Mouse (Mus musculus): Measurements from ENCODE around the gene Mef2c. TPM values are rescaled to one million over a fixed set of nuclear protein-coding genes. Genes with fewer than 3 reads are reported as not detected.

Mef2c gene
- polyA plus RNA-seq, 1 experiment = 4.2 TPM

GRCm38 (mm10) chr13:83582564-83582963 lies 78.7 kb downstream of the Mef2c start:
- H3K27me3 ChIP-seq (ENCODE audit: control insufficient read depth, insufficient read depth, low read length) = no peaks in the 10 kb centered on the region
- no peaks in the 10 kb centered on the region for H3K4me1 ChIP-seq (ENCODE audit: control insufficient read depth, insufficient read depth, low read length)
- H3K36me3 ChIP-seq (ENCODE audit: control insufficient read depth, insufficient read depth, low read length) = no peaks in the 10 kb centered on the region
- no peak overlapping the region for H3K4me3 ChIP-seq (ENCODE audit: control insufficient read depth, low read depth, low read length)
- TF ChIP-seq POLR2A (IDR thresholded peaks at IDR 0.05; ENCODE audit: control insufficient read depth, low read depth, low read length) (no peak), CTCF (IDR thresholded peaks at IDR 0.05; ENCODE audit: control insufficient read depth, insufficient read depth, insufficient replicate concordance, low read depth, low read length) (no peak)
- no peak overlapping the region for H3K27ac ChIP-seq (ENCODE audit: control insufficient read depth, insufficient read depth, low read depth, low read length)

- Histone ChIP-seq H3K36me3 (ENCODE audit: control insufficient read depth, insufficient read depth, low read length) (no peaks in the 10 kb centered on the region), H3K4me3 (ENCODE audit: control insufficient read depth, low read depth, low read length) (no peak overlapping the region), H3K4me1 (ENCODE audit: control insufficient read depth, insufficient read depth, low read length) (no peaks in the 10 kb centered on the region), H3K27ac (ENCODE audit: control insufficient read depth, insufficient read depth, low read depth, low read length) (no peak overlapping the region), H3K27me3 (ENCODE audit: control insufficient read depth, insufficient read depth, low read length) (no peaks in the 10 kb centered on the region)
- no peak for TF ChIP-seq POLR2A (IDR thresholded peaks at IDR 0.05; ENCODE audit: control insufficient read depth, low read depth, low read length)
These were observed 80.0 kb downstream of the Mef2c start for GRCm38 (mm10) chr13:83583881-83584280.

- no peak overlapping the region for H3K4me3 ChIP-seq (ENCODE audit: control insufficient read depth, low read depth, low read length)
- TF ChIP-seq POLR2A (IDR thresholded peaks at IDR 0.05; ENCODE audit: control insufficient read depth, low read depth, low read length) = no peak
- no peak for TF ChIP-seq CTCF (IDR thresholded peaks at IDR 0.05; ENCODE audit: control insufficient read depth, insufficient read depth, insufficient replicate concordance, low read depth, low read length)
- H3K27me3 ChIP-seq (ENCODE audit: control insufficient read depth, insufficient read depth, low read length) = no peaks in the 10 kb centered on the region
- H3K27ac ChIP-seq (ENCODE audit: control insufficient read depth, insufficient read depth, low read depth, low read length) = no peak overlapping the region
- H3K4me1 ChIP-seq (ENCODE audit: control insufficient read depth, insufficient read depth, low read length) = no peaks in the 10 kb centered on the region
- no peaks in the 10 kb centered on the region for H3K36me3 ChIP-seq (ENCODE audit: control insufficient read depth, insufficient read depth, low read length)
These were observed 81.5 kb downstream of the Mef2c start for GRCm38 (mm10) chr13:83585359-83585758.

- Histone ChIP-seq H3K4me1 (ENCODE audit: control insufficient read depth, insufficient read depth, low read length) (no peaks in the 10 kb centered on the region), H3K27me3 (ENCODE audit: control insufficient read depth, insufficient read depth, low read length) (no peaks in the 10 kb centered on the region), H3K27ac (ENCODE audit: control insufficient read depth, insufficient read depth, low read depth, low read length) (no peak overlapping the region), H3K4me3 (ENCODE audit: control insufficient read depth, low read depth, low read length) (no peak overlapping the region), H3K36me3 (ENCODE audit: control insufficient read depth, insufficient read depth, low read length) (no peaks in the 10 kb centered on the region)
- TF ChIP-seq POLR2A (IDR thresholded peaks at IDR 0.05; ENCODE audit: control insufficient read depth, low read depth, low read length) = no peak
These were observed 84.4 kb downstream of the Mef2c start for GRCm38 (mm10) chr13:83588186-83588585.

GRCm38 (mm10) chr13:83590886-83591285 lies 87.1 kb downstream of the Mef2c start:
- Histone ChIP-seq H3K27me3 (ENCODE audit: control insufficient read depth, insufficient read depth, low read length) (no peaks in the 10 kb centered on the region), H3K27ac (ENCODE audit: control insufficient read depth, insufficient read depth, low read depth, low read length) (no peak overlapping the region), H3K36me3 (ENCODE audit: control insufficient read depth, insufficient read depth, low read length) (no peaks in the 10 kb centered on the region), H3K4me1 (ENCODE audit: control insufficient read depth, insufficient read depth, low read length) (no peaks in the 10 kb centered on the region), H3K4me3 (ENCODE audit: control insufficient read depth, low read depth, low read length) (no peak overlapping the region)
- TF ChIP-seq CTCF (IDR thresholded peaks at IDR 0.05; ENCODE audit: control insufficient read depth, insufficient read depth, insufficient replicate concordance, low read depth, low read length) (no peak), POLR2A (IDR thresholded peaks at IDR 0.05; ENCODE audit: control insufficient read depth, low read depth, low read length) (no peak)

GRCm38 (mm10) chr13:83595429-83595828 lies 91.6 kb downstream of the Mef2c start:
- TF ChIP-seq CTCF (IDR thresholded peaks at IDR 0.05; ENCODE audit: control insufficient read depth, insufficient read depth, insufficient replicate concordance, low read depth, low read length) (no peak), POLR2A (IDR thresholded peaks at IDR 0.05; ENCODE audit: control insufficient read depth, low read depth, low read length) (no peak)
- Histone ChIP-seq H3K27ac (ENCODE audit: control insufficient read depth, insufficient read depth, low read depth, low read length) (no peak overlapping the region), H3K4me1 (ENCODE audit: control insufficient read depth, insufficient read depth, low read length) (no peaks in the 10 kb centered on the region), H3K36me3 (ENCODE audit: control insufficient read depth, insufficient read depth, low read length) (no peaks in the 10 kb centered on the region), H3K4me3 (ENCODE audit: control insufficient read depth, low read depth, low read length) (no peak overlapping the region), H3K27me3 (ENCODE audit: control insufficient read depth, insufficient read depth, low read length) (no peaks in the 10 kb centered on the region)

- Histone ChIP-seq H3K4me3 (ENCODE audit: control insufficient read depth, low read depth, low read length) (no peak overlapping the region), H3K27ac (ENCODE audit: control insufficient read depth, insufficient read depth, low read depth, low read length) (no peak overlapping the region)
- TF ChIP-seq CTCF (IDR thresholded peaks at IDR 0.05; ENCODE audit: control insufficient read depth, insufficient read depth, insufficient replicate concordance, low read depth, low read length) = no peak
- TF ChIP-seq POLR2A (IDR thresholded peaks at IDR 0.05; ENCODE audit: control insufficient read depth, low read depth, low read length) = no peak
These were observed 93.3 kb downstream of the Mef2c start for GRCm38 (mm10) chr13:83596989-83597738.

More at GRCm38 (mm10) chr13:83596989-83597738, 93.3 kb downstream of the Mef2c start:
- Histone ChIP-seq H3K4me1 (ENCODE audit: control insufficient read depth, insufficient read depth, low read length) (no peaks in the 10 kb centered on the region), H3K27me3 (ENCODE audit: control insufficient read depth, insufficient read depth, low read length) (no peaks in the 10 kb centered on the region), H3K36me3 (ENCODE audit: control insufficient read depth, insufficient read depth, low read length) (no peaks in the 10 kb centered on the region)

All from testis, adult 2 months (tissue).